Mouse (Mus musculus) hematopoietic multipotent progenitor cell, adult 10-12 weeks (in vitro differentiated cells): ENCODE results near the gene Vapa. TPM values are rescaled to one million over a fixed set of nuclear protein-coding genes. Genes with fewer than 3 reads are reported as not detected.

Experiments used
- polyA plus RNA-seq: library from polyadenylated mRNA; stranded (reverse); fragments of >175 nt; gene quantifications from 2 replicates; pipeline ENCODE4 v1.2.3, GENCODE M21; 2012; ENCODE audit warnings: low replicate concordance

Gene Vapa
- polyA plus RNA-seq = 60.5 and 161 TPM in 2 replicates

GRCm38 (mm10) chr17:65613463-65614412, at the start of gene Vapa:
Gene Vapa (minus strand): TSS chr17:65613555.

DNA sequence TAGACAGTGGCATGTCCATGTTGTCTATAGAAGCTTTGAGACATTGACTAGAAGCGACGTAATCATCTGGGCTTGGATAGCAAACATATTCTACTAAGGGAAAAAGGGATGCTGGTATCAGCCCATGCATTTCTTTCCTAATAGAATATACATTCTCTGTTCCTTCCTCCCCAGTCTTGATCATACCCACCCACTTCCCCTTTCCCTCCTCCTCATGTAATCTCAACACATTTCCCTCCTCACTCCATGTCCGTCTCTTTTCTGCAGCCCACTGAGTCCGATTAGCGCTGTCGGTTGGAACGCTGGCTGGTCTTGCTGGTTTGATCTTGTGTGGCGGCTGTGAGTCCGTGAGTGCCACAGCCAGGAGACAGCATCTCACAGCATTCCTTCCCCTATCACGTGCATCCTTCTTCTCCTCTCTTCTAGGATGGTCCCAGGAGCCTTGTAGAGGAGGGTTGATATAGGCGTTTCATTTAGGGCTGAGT, 28.4 kb upstream of the Vapa start, which contains the start of gene Txndc2:
TSS of gene Txndc2 (minus strand) at position 435 of the 485 bp plus-strand sequence.

GRCm38 (mm10) chr17:65540441-65541272, 72.7 kb downstream of the Vapa start, which contains the start of gene Tmem232:
Gene Tmem232 (minus strand): TSS chr17:65540782.

Other genes starting within 250 kb of the Vapa start
- not detected in 2 replicates for gene Tmem232, start 72.8 kb downstream of the Vapa start, polyA plus RNA-seq
- gene Txndc2, start 28.6 kb upstream of the Vapa start, polyA plus RNA-seq = not detected in 2 replicates
- gene Rab31, start 159.2 kb upstream of the Vapa start, polyA plus RNA-seq = 15.3 and 28.6 TPM in 2 replicates
- 8.1 and 27.1 TPM in 2 replicates for gene Ppp4r1, start 169.0 kb upstream of the Vapa start, polyA plus RNA-seq